Mouse (Mus musculus): ENCODE data around the gene Hs3st2. TPM values are rescaled to one million over a fixed set of nuclear protein-coding genes. Genes with fewer than 3 reads are reported as not detected.
A peak's percentile ranks its signal among the peaks of the same experiment; 100 is the strongest.

Hs3st2 gene
- polyA plus RNA-seq, 1 experiment from 2014 or later: 0.91 TPM

GRCm38 (mm10) chr7:121371990-121372389 lies 19.7 kb upstream of the Hs3st2 start:
- no peak overlapping the region for H3K27ac ChIP-seq (replicated peaks)
- H3K9me3 ChIP-seq (ENCODE audit: control insufficient read depth, low read length): no peaks in the 10 kb centered on the region
- H3K4me3 ChIP-seq (ENCODE audit: low read depth, low read length): no peak overlapping the region
- H3K4me1 ChIP-seq (replicated peaks; ENCODE audit: control insufficient read depth, insufficient read depth): no peaks in the 10 kb centered on the region
- WGBS: 73% methylated on average over 7 of the region's 7 CpGs
- no peak for DNase-seq (ENCODE audit: low spot score)
- TF ChIP-seq EP300 (optimal IDR thresholded peaks at IDR 0.05) (no peak), CTCF (IDR thresholded peaks at IDR 0.05; ENCODE audit: low read depth) (no peak)
- H3K36me3 ChIP-seq (ENCODE audit: control insufficient read depth, insufficient read depth, low read length): no peaks in the 10 kb centered on the region
- H3K9ac ChIP-seq (ENCODE audit: low read length): no peak overlapping the region
- no peak overlapping the region for H3K4me2 ChIP-seq (replicated peaks; ENCODE audit: low read depth)
- no peak for ATAC-seq (ENCODE audit: low FRiP score, low TSS enrichment)
- no peaks in the 10 kb centered on the region for H3K27me3 ChIP-seq (ENCODE audit: control insufficient read depth, insufficient read depth, low read length)

DNA sequence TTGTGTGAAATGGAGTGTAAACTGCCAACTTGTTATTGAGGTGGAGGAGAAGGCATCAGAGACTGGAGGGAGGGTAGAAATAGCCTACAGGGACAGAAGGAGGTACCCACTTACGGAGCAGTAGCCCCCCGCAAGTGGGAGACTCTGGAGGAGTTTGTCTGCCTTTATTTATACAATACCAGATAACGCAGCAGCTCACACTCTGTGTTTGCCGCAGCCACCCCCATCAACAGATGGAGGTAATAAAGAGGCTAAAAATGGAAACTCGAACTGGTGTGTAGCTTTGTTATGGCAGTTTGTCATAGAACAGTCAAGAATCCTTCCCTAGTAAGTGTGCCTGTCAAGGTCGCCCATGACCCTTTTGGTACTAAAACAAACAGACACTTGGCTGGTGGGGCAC lies 16.2 kb upstream of the Hs3st2 start:
- TF ChIP-seq CTCF (IDR thresholded peaks at IDR 0.05; ENCODE audit: low read depth): no peak
- TF ChIP-seq EP300 (optimal IDR thresholded peaks at IDR 0.05): no peak
- no peak overlapping the region for H3K27ac ChIP-seq (replicated peaks)
- H3K4me3 ChIP-seq (ENCODE audit: low read depth, low read length): no peak overlapping the region
- ATAC-seq (ENCODE audit: low FRiP score, low TSS enrichment) (no peak), DNase-seq (ENCODE audit: low spot score) (no peak)
- 20% methylated on average over 6 of the region's 6 CpGs for WGBS
- H3K9ac ChIP-seq (ENCODE audit: low read length): no peak overlapping the region
- no peaks in the 10 kb centered on the region for H3K4me1 ChIP-seq (replicated peaks; ENCODE audit: control insufficient read depth, insufficient read depth)
- H3K4me2 ChIP-seq (replicated peaks; ENCODE audit: low read depth): no peak overlapping the region
- H3K9me3 ChIP-seq (ENCODE audit: control insufficient read depth, low read length): no peaks in the 10 kb centered on the region
- H3K27me3 ChIP-seq (ENCODE audit: control insufficient read depth, insufficient read depth, low read length): no peaks in the 10 kb centered on the region
- no peaks in the 10 kb centered on the region for H3K36me3 ChIP-seq (ENCODE audit: control insufficient read depth, insufficient read depth, low read length)

DNA sequence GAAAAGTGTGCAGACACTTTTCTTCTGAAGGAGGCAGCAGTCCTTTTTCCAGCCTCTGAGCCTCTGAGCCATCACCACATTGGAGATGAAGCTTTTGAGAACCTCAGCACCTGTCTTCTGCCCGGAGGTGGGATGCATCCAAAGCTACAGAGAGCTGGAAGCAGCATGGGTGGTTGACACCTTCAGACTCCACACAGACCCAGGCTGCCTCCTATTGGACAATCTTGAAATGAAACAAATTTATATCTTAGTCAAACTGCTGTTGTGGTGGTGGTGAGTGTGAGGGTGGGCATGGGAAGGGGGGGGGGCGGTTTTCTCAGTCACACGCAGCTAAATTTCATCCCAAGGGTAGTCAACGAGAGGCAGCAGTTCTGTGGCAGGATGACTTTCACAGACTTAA lies 12.7 kb upstream of the Hs3st2 start:
- no peak overlapping the region for H3K4me3 ChIP-seq (ENCODE audit: low read depth, low read length)
- H3K4me1 ChIP-seq (replicated peaks; ENCODE audit: control insufficient read depth, insufficient read depth): no peaks in the 10 kb centered on the region
- H3K27ac ChIP-seq (replicated peaks): no peak overlapping the region
- H3K36me3 ChIP-seq (ENCODE audit: control insufficient read depth, insufficient read depth, low read length): no peaks in the 10 kb centered on the region
- H3K9me3 ChIP-seq (ENCODE audit: control insufficient read depth, low read length): no peaks in the 10 kb centered on the region
- TF ChIP-seq CTCF (IDR thresholded peaks at IDR 0.05; ENCODE audit: low read depth): peak; percentile 41
- TF ChIP-seq EP300 (optimal IDR thresholded peaks at IDR 0.05): no peak
- DNase-seq (ENCODE audit: low spot score) (no peak), ATAC-seq (ENCODE audit: low FRiP score, low TSS enrichment) (no peak)
- 57% methylated on average over 4 of the region's 4 CpGs for WGBS
- no peak overlapping the region for H3K4me2 ChIP-seq (replicated peaks; ENCODE audit: low read depth)
- H3K27me3 ChIP-seq (ENCODE audit: control insufficient read depth, insufficient read depth, low read length): no peaks in the 10 kb centered on the region
- H3K9ac ChIP-seq (ENCODE audit: low read length): no peak overlapping the region

GRCm38 (mm10) chr7:121391984-121392739 lies 503 bp downstream of the Hs3st2 start:
- H3K27ac ChIP-seq (replicated peaks): no peak overlapping the region
- peaks cover 22% of the 10 kb centered on the region for H3K27me3 ChIP-seq (ENCODE audit: control insufficient read depth, insufficient read depth, low read length)
- H3K4me3 ChIP-seq (ENCODE audit: low read depth, low read length): no peak overlapping the region; the same call in 1 of the 2 replicates
- H3K9ac ChIP-seq (ENCODE audit: low read length): no peak overlapping the region
- no peaks in the 10 kb centered on the region for H3K36me3 ChIP-seq (ENCODE audit: control insufficient read depth, insufficient read depth, low read length)
- ATAC-seq (ENCODE audit: low FRiP score, low TSS enrichment) (0 out of 2 replicates have a peak, but pooled peaks have one; percentile 21), DNase-seq (ENCODE audit: low spot score) (peak; percentile 15)
- 0 out of 2 replicates have a peak overlapping the region, but pooled peaks have one; percentile 11 for H3K4me2 ChIP-seq (replicated peaks; ENCODE audit: low read depth)
- TF ChIP-seq CTCF (IDR thresholded peaks at IDR 0.05; ENCODE audit: low read depth) (no peak), EP300 (optimal IDR thresholded peaks at IDR 0.05) (no peak)
- no peaks in the 10 kb centered on the region for H3K4me1 ChIP-seq (replicated peaks; ENCODE audit: control insufficient read depth, insufficient read depth)
- H3K9me3 ChIP-seq (ENCODE audit: control insufficient read depth, low read length): no peaks in the 10 kb centered on the region
- WGBS: 3% methylated on average over 64 of the region's 72 CpGs

DNA sequence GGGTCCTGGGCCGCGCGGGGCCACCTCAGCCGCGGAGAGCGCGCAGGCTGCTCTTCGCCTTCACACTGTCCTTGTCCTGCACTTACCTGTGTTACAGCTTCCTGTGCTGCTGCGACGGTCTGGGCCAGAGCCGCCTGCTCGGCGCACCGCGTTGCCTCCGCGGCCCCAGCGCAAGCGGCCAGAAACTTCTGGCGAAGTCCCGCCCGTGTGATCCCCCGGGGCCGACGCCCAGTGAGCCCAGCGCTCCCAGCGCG lies 1.0 kb downstream of the Hs3st2 start:
- no peaks in the 10 kb centered on the region for H3K9me3 ChIP-seq (ENCODE audit: control insufficient read depth, low read length)
- H3K4me3 ChIP-seq (ENCODE audit: low read depth, low read length): no peak overlapping the region
- under 1% methylated on average over 21 of the region's 28 CpGs for WGBS

GRCm38 (mm10) chr7:121393884-121394283 lies 2.2 kb downstream of the Hs3st2 start:
- no peaks in the 10 kb centered on the region for H3K36me3 ChIP-seq (ENCODE audit: control insufficient read depth, insufficient read depth, low read length)
- ATAC-seq (ENCODE audit: low FRiP score, low TSS enrichment) (no peak), DNase-seq (ENCODE audit: low spot score) (no peak)
- peaks cover 22% of the 10 kb centered on the region for H3K27me3 ChIP-seq (ENCODE audit: control insufficient read depth, insufficient read depth, low read length)
- no peaks in the 10 kb centered on the region for H3K9me3 ChIP-seq (ENCODE audit: control insufficient read depth, low read length)
- TF ChIP-seq EP300 (optimal IDR thresholded peaks at IDR 0.05) (no peak), CTCF (IDR thresholded peaks at IDR 0.05; ENCODE audit: low read depth) (no peak)
- no peak overlapping the region for H3K9ac ChIP-seq (ENCODE audit: low read length)
- no peaks in the 10 kb centered on the region for H3K4me1 ChIP-seq (replicated peaks; ENCODE audit: control insufficient read depth, insufficient read depth)
- no peak overlapping the region for H3K4me3 ChIP-seq (ENCODE audit: low read depth, low read length)
- WGBS: 74% methylated on average over 1 of the region's 1 CpGs
- no peak overlapping the region for H3K4me2 ChIP-seq (replicated peaks; ENCODE audit: low read depth)
- H3K27ac ChIP-seq (replicated peaks): no peak overlapping the region

More for the DNA sequence above, 1.0 kb downstream of the Hs3st2 start:
- H3K36me3 ChIP-seq (ENCODE audit: control insufficient read depth, insufficient read depth, low read length): no peaks in the 10 kb centered on the region
- no peak for TF ChIP-seq CTCF (IDR thresholded peaks at IDR 0.05; ENCODE audit: low read depth)
- no peak for TF ChIP-seq EP300 (optimal IDR thresholded peaks at IDR 0.05)
- peaks cover 22% of the 10 kb centered on the region for H3K27me3 ChIP-seq (ENCODE audit: control insufficient read depth, insufficient read depth, low read length)
- DNase-seq (ENCODE audit: low spot score): no peak
- no peak overlapping the region for H3K9ac ChIP-seq (ENCODE audit: low read length)
- no peak for ATAC-seq (ENCODE audit: low FRiP score, low TSS enrichment)
- no peaks in the 10 kb centered on the region for H3K4me1 ChIP-seq (replicated peaks; ENCODE audit: control insufficient read depth, insufficient read depth)
- H3K27ac ChIP-seq (replicated peaks): no peak overlapping the region
- no peak overlapping the region for H3K4me2 ChIP-seq (replicated peaks; ENCODE audit: low read depth)

Data from stomach, postnatal 0 days (tissue).